Mouse (Mus musculus) layer of hippocampus, adult 9-10 months (tissue): ENCODE data around the gene 1700025G04Rik.
A peak's percentile ranks its signal among the peaks of the same experiment; 100 is the strongest.

Experiments
- DNase-seq: peaks from one replicate; pipeline ENCODE4 v3.0.0; 2022; ENCODE audit warnings: low spot score

The 1700025G04Rik gene

GRCm38 (mm10) chr1:152076222-152076845 is 13.6 kb downstream of the 1700025G04Rik start:
- no peak for DNase-seq

GRCm38 (mm10) chr1:152075725-152076124 is 14.2 kb downstream of the 1700025G04Rik start:
- DNase-seq, result no peak

- DNase-seq, result no peak
Measured at GRCm38 (mm10) chr1:152070441-152070840, 19.5 kb downstream of the 1700025G04Rik start.

- no peak for DNase-seq
Measured at GRCm38 (mm10) chr1:152069745-152070144, 20.2 kb downstream of the 1700025G04Rik start.

- no peak for DNase-seq
Measured at GRCm38 (mm10) chr1:152067919-152068318, 22.0 kb downstream of the 1700025G04Rik start.

GRCm38 (mm10) chr1:152065527-152065926 is 24.4 kb downstream of the 1700025G04Rik start:
- no peak for DNase-seq

- DNase-seq, result no peak
Measured at GRCm38 (mm10) chr1:152063357-152064145, 26.4 kb downstream of the 1700025G04Rik start.

- DNase-seq, result no peak
Measured at GRCm38 (mm10) chr1:152061745-152062144, 28.2 kb downstream of the 1700025G04Rik start.

GRCm38 (mm10) chr1:152060265-152060664 is 29.7 kb downstream of the 1700025G04Rik start:
- no peak for DNase-seq

GRCm38 (mm10) chr1:152058776-152059175 is 31.1 kb downstream of the 1700025G04Rik start:
- no peak for DNase-seq

- DNase-seq, result no peak
Measured at GRCm38 (mm10) chr1:152053112-152053511, 36.8 kb downstream of the 1700025G04Rik start.

- DNase-seq, result no peak
Measured at GRCm38 (mm10) chr1:152051858-152052257, 38.1 kb downstream of the 1700025G04Rik start.

- DNase-seq, result no peak
Measured at GRCm38 (mm10) chr1:152050037-152050436, 39.9 kb downstream of the 1700025G04Rik start.

- peak; percentile 21 for DNase-seq
Measured at GRCm38 (mm10) chr1:152048291-152048690, 41.6 kb downstream of the 1700025G04Rik start.

- no peak for DNase-seq
Measured at GRCm38 (mm10) chr1:152047416-152047815, 42.5 kb downstream of the 1700025G04Rik start.

- DNase-seq, result no peak
Measured at GRCm38 (mm10) chr1:152043453-152043852, 46.5 kb downstream of the 1700025G04Rik start.

- no peak for DNase-seq
Measured at GRCm38 (mm10) chr1:152042409-152042808, 47.5 kb downstream of the 1700025G04Rik start.

- no peak for DNase-seq
Measured at GRCm38 (mm10) chr1:152041005-152041404, 48.9 kb downstream of the 1700025G04Rik start.

GRCm38 (mm10) chr1:152040053-152040452 is 49.9 kb downstream of the 1700025G04Rik start:
- DNase-seq, result no peak

GRCm38 (mm10) chr1:152039588-152039987 is 50.3 kb downstream of the 1700025G04Rik start:
- DNase-seq, result no peak

- DNase-seq, result no peak
Measured at GRCm38 (mm10) chr1:152038086-152038485, 51.8 kb downstream of the 1700025G04Rik start.

- DNase-seq, result no peak
Measured at GRCm38 (mm10) chr1:152037589-152037988, 52.3 kb downstream of the 1700025G04Rik start.

GRCm38 (mm10) chr1:152034766-152035165 is 55.2 kb downstream of the 1700025G04Rik start:
- no peak for DNase-seq
